Mouse (Mus musculus): ENCODE measurements around the gene Fsd2. TPM values are rescaled to one million over a fixed set of nuclear protein-coding genes. Genes with fewer than 3 reads are reported as not detected.

Gene Fsd2
- not detected for polyA plus RNA-seq (2021)

- no peak for DNase-seq (ENCODE audit: low read depth, low spot score)
- in situ Hi-C loops (cut with MboI; ENCODE audit: low pct_unique_long_range_greater_than_20kb) = no loop called here
- H3K27me3 ChIP-seq = peaks cover 3% of the 10 kb centered on the region
- no peak for ATAC-seq
- ChIA-PET POLR2A (no interaction called here), CTCF (no interaction called here)
- TF ChIP-seq CTCF (IDR thresholded peaks at IDR 0.05) = no peak
Observed at GRCm38 (mm10) chr7:81566892-81567291, at the start of gene Fsd2. Fsd2 (minus strand) TSS chr7:81566944.

GRCm38 (mm10) chr7:81615031-81615430 lies 48.3 kb upstream of the Fsd2 start:
- H3K27me3 ChIP-seq = no peaks in the 10 kb centered on the region
- in situ Hi-C loops (cut with MboI; ENCODE audit: low pct_unique_long_range_greater_than_20kb) = no loop called here
- ChIA-PET POLR2A (no interaction called here), CTCF (no interaction called here)
- TF ChIP-seq CTCF (IDR thresholded peaks at IDR 0.05) = no peak
- DNase-seq (ENCODE audit: low read depth, low spot score) = no peak
- no peak for ATAC-seq

- ATAC-seq = no peak
- POLR2A ChIA-PET = no interaction called here
- in situ Hi-C loops (cut with MboI; ENCODE audit: low pct_unique_long_range_greater_than_20kb) = no loop called here
- DNase-seq (ENCODE audit: low read depth, low spot score) = no peak
- no peaks in the 10 kb centered on the region for H3K27me3 ChIP-seq
- TF ChIP-seq CTCF (IDR thresholded peaks at IDR 0.05) = no peak
- CTCF ChIA-PET = no interaction called here
Observed at GRCm38 (mm10) chr7:81612856-81613635, 46.3 kb upstream of the Fsd2 start.

GRCm38 (mm10) chr7:81610125-81610524 lies 43.4 kb upstream of the Fsd2 start:
- no peak for TF ChIP-seq CTCF (IDR thresholded peaks at IDR 0.05)
- H3K27me3 ChIP-seq = no peaks in the 10 kb centered on the region
- POLR2A ChIA-PET = no interaction called here
- in situ Hi-C loops (cut with MboI; ENCODE audit: low pct_unique_long_range_greater_than_20kb) = no loop called here
- DNase-seq (ENCODE audit: low read depth, low spot score) (no peak), ATAC-seq (no peak)
- CTCF ChIA-PET = no interaction called here

- peak; percentile 35 for ATAC-seq
- in situ Hi-C loops (cut with MboI; ENCODE audit: low pct_unique_long_range_greater_than_20kb) = no loop called here
- ChIA-PET CTCF (interaction anchor here (1.1 kb wide), 1 partner anchor 35 kb away, joined by 3 read pairs; the partner anchor contains the start of gene Whamm), POLR2A (no interaction called here)
- DNase-seq (ENCODE audit: low read depth, low spot score) = peak; percentile 9
- TF ChIP-seq CTCF (IDR thresholded peaks at IDR 0.05) = no peak
- no peaks in the 10 kb centered on the region for H3K27me3 ChIP-seq
Observed at GRCm38 (mm10) chr7:81606452-81606851, 39.7 kb upstream of the Fsd2 start.

GRCm38 (mm10) chr7:81605489-81605888 lies 38.7 kb upstream of the Fsd2 start:
- no peaks in the 10 kb centered on the region for H3K27me3 ChIP-seq
- POLR2A ChIA-PET = no interaction called here
- no peak for TF ChIP-seq CTCF (IDR thresholded peaks at IDR 0.05)
- no peak for DNase-seq (ENCODE audit: low read depth, low spot score)
- in situ Hi-C loops (cut with MboI; ENCODE audit: low pct_unique_long_range_greater_than_20kb) = no loop called here
- no peak for ATAC-seq
- CTCF ChIA-PET = no interaction called here

GRCm38 (mm10) chr7:81604991-81605390 lies 38.2 kb upstream of the Fsd2 start:
- H3K27me3 ChIP-seq = no peaks in the 10 kb centered on the region
- no peak for TF ChIP-seq CTCF (IDR thresholded peaks at IDR 0.05)
- ATAC-seq (no peak), DNase-seq (ENCODE audit: low read depth, low spot score) (no peak)
- ChIA-PET POLR2A (no interaction called here), CTCF (no interaction called here)
- in situ Hi-C loops (cut with MboI; ENCODE audit: low pct_unique_long_range_greater_than_20kb) = no loop called here

- DNase-seq (ENCODE audit: low read depth, low spot score) (no peak), ATAC-seq (no peak)
- no peaks in the 10 kb centered on the region for H3K27me3 ChIP-seq
- in situ Hi-C loops (cut with MboI; ENCODE audit: low pct_unique_long_range_greater_than_20kb) = no loop called here
- POLR2A ChIA-PET = interaction anchor here (0.6 kb wide), 1 partner anchor 62 kb away, joined by 3 read pairs; no protein-coding TSS in a partner anchor
- no peak for TF ChIP-seq CTCF (IDR thresholded peaks at IDR 0.05)
- CTCF ChIA-PET = interaction anchor here (1.2 kb wide), 1 partner anchor 12 kb away, joined by 4 read pairs; no protein-coding TSS in a partner anchor
Observed at GRCm38 (mm10) chr7:81599379-81600280, 32.9 kb upstream of the Fsd2 start.

- CTCF ChIA-PET = no interaction called here
- POLR2A ChIA-PET = interaction anchor here (0.6 kb wide), 1 partner anchor 88 kb away, joined by 3 read pairs; no protein-coding TSS in a partner anchor
- no peak for TF ChIP-seq CTCF (IDR thresholded peaks at IDR 0.05)
- in situ Hi-C loops (cut with MboI; ENCODE audit: low pct_unique_long_range_greater_than_20kb) = no loop called here
- DNase-seq (ENCODE audit: low read depth, low spot score) = no peak
- ATAC-seq = no peak
- no peaks in the 10 kb centered on the region for H3K27me3 ChIP-seq
Observed at GRCm38 (mm10) chr7:81597660-81598059, 30.9 kb upstream of the Fsd2 start.

GRCm38 (mm10) chr7:81596086-81596485 lies 29.3 kb upstream of the Fsd2 start:
- TF ChIP-seq CTCF (IDR thresholded peaks at IDR 0.05) = no peak
- ATAC-seq = no peak
- in situ Hi-C loops (cut with MboI; ENCODE audit: low pct_unique_long_range_greater_than_20kb) = no loop called here
- ChIA-PET POLR2A (no interaction called here), CTCF (no interaction called here)
- DNase-seq (ENCODE audit: low read depth, low spot score) = no peak
- no peaks in the 10 kb centered on the region for H3K27me3 ChIP-seq

GRCm38 (mm10) chr7:81595056-81595455 lies 28.3 kb upstream of the Fsd2 start:
- no peaks in the 10 kb centered on the region for H3K27me3 ChIP-seq
- TF ChIP-seq CTCF (IDR thresholded peaks at IDR 0.05) = no peak
- ChIA-PET CTCF (no interaction called here), POLR2A (no interaction called here)
- DNase-seq (ENCODE audit: low read depth, low spot score) = no peak
- in situ Hi-C loops (cut with MboI; ENCODE audit: low pct_unique_long_range_greater_than_20kb) = no loop called here
- no peak for ATAC-seq

All from Patski (cell line).